Mouse (Mus musculus) layer of hippocampus, adult 8-10 months (tissue): ENCODE measurements around the gene Ss18l1. TPM values are rescaled to one million over a fixed set of nuclear protein-coding genes. Genes with fewer than 3 reads are reported as not detected.

Experiments
- DNase-seq, 2 experiments: peaks; one replicate each; pipeline ENCODE4 v3.0.0; 2022; ENCODE audit warnings: low spot score in 2 of 2
- total RNA-seq, 4 experiments: library from RNA; stranded (reverse); gene quantifications; 2 replicates each; pipeline ENCODE4 v1.2.4; 2022

Ss18l1 gene
- total RNA-seq, 4 experiments from 2014 or later: 41.2 to 46.5 (median 43.2) TPM

DNA sequence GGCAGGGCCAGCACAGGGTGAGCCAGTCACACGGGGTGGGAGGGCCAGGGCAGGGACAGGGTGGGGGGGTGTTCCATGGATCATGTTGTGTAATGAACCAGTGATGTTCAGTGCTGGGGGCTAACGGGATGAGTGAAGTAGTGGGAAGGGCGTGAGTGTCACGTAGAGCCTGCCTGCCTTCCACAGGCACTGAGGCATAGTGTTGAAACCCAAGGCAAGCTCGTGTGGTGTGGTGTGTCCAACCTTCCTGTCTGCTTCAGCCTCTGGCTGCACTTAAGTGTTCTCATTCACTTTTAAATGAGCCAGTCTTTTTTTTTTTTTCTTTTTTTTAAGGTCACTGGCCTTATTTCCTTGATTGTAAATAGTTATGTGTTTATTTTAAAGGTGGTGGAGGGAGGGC, 7.6 kb upstream of the Ss18l1 start:
- DNase-seq: no peak

DNA sequence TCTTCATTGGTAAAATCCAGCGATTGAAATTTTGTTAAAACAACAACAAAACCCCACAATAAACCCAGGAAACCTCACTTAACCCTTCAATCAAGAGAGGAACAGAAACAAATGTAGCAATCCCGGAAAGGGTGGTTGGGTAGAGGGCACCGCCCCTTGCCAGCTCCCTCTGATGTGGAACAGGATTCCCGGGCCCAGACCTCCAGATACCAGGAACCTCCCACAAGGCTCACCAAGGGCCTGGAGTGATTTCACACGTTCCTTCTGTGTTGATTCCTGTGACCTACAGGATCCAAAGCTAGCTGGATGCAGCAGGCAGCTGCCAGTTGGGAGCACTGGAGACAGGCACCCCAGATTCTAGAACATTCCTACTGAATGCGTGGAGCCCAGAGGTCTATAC, 1.9 kb upstream of the Ss18l1 start:
- no peak for DNase-seq

DNA sequence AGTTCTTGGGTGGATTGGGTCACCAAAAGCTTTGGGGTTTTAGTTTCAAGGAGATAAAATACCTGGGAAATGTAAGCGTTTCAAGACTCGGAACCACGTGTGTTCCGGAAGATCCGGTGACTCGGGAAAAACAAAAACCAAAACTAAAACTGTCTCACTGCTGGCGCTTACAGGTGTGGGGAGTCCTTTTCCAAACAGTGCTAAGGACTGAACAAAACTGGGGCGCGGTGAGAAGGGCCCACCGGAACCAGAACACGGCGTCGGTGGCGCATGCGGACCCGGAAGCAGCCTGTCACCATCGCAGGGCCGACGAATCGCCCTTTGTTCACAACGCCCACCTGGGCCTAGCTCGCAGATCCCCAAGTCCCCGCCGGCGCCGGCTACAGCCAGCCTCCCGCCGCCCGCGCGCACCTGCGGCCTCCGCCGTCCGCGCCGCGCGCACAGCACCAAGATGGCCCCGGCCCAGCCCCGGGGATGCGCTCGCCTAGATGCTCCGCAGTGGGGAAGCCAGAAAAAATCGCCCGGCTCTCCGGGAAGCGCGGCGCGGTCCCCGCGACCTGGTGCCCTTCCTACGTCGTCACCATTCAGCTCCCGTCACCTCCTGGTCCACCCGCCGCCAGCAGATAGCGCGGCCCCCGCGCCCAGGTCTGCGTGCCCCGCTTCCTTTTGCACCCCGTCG, 593 bp upstream of the Ss18l1 start:
- DNase-seq: no peak

GRCm38 (mm10) chr2:180042858-180043515, 678 bp downstream of the Ss18l1 start:
- peak; percentile 46 to 55 for DNase-seq

DNA sequence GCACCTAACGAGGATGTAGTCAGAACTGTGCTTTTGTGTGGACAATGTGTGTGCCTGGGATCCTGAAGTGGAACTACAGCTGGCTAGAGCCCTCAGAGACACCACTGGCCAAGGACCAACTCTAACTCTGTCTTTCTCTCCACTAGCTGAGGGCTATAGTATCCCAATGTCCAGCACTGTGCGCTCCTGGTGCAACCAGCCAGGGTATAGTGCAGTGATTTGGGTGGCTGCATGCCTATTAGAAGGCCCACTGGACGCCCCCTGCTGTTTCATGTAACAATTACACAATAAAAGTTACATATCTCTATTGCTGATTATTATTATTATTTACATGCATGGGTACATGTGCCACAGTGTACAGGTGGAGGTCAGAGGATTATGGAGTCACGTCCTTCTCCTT, 3.0 kb downstream of the Ss18l1 start:
- DNase-seq: no peak

GRCm38 (mm10) chr2:180047580-180047979, 5.3 kb downstream of the Ss18l1 start:
- no peak for DNase-seq

DNA sequence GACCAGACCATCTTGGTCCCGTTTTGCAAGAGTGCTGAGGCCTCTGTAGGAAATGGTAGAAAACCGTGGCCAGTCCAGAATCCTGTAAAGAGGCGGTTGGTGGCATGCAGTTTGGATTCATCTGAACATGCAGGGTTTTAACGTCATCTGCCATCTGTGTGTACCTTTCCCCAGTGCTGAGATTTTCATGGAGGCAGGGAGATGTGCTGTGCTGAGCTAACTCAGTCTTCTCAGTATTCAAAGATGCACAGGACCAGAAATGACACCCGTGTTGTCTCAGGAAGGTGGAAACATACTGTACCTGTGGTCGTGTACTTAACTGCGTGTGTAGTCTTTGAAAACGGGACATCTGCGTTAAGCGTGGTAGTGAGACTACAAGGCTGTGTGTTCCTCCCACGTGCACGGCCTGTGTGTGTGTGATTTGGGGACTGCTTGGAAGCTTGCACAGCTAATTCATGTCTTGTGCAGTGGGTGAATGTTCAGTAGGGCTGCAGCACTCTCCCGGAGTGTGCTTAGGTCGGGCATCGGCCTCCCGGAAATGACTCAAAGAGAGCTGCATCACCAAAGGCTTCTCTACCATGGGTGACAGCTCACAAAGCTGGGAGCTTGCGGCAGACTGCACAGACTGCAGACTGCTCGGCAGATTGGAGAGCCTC, 5.8 kb downstream of the Ss18l1 start:
- peak; percentile 65 to 67 for DNase-seq

GRCm38 (mm10) chr2:180050986-180051385, 8.7 kb downstream of the Ss18l1 start:
- DNase-seq: peak; percentile 58 to 77

GRCm38 (mm10) chr2:180051986-180052733, 9.9 kb downstream of the Ss18l1 start:
- no peak for DNase-seq

DNA sequence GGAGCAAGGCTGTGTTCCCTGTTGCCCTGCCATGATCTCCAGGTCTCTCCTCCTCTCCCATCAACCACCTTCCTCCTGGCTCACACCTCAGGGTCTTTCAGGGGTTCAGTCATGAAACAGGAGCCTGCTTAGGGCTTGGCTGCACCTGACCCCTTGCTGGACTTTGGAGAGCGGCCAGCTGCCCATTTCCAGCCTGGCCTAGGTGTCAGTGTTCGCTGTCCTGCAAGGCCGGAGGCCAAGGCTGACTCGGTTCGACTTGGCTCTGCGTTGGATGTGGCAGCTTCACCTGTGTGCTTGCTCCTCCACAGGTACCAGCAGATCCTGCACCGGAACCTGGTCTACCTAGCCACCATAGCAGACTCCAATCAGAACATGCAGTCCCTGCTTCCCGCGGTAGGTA, 10.7 kb downstream of the Ss18l1 start:
- no peak for DNase-seq

GRCm38 (mm10) chr2:180063338-180064131, 21.2 kb downstream of the Ss18l1 start:
- DNase-seq: no peak

GRCm38 (mm10) chr2:180069770-180070480, 27.6 kb downstream of the Ss18l1 start:
- no peak for DNase-seq

GRCm38 (mm10) chr2:180070481-180071453, 28.5 kb downstream of the Ss18l1 start, which contains the start of gene Mtg2:
TSS of gene Mtg2 (plus strand) at chr2:180070588.
- DNase-seq: peak; percentile 93 to 96

DNA sequence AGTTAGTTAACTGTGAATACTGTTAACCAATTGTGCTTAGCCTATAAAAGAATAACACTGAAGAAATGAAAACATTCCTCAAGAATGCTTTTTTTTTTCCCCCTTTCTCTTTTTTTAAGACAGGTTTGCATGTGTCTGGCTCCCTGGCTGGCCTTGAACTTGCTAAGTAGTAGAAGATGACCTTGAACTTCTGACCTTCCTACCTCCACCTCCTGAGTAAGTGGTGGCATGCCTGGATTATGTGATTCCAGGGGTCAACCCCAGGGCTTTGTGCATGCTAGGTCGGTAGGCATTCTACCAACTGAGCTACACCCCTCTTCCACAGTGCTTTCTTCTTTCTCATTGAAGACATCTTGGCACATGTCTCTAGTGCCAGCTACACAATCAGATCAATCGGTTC, 29.4 kb downstream of the Ss18l1 start:
- no peak for DNase-seq

DNA sequence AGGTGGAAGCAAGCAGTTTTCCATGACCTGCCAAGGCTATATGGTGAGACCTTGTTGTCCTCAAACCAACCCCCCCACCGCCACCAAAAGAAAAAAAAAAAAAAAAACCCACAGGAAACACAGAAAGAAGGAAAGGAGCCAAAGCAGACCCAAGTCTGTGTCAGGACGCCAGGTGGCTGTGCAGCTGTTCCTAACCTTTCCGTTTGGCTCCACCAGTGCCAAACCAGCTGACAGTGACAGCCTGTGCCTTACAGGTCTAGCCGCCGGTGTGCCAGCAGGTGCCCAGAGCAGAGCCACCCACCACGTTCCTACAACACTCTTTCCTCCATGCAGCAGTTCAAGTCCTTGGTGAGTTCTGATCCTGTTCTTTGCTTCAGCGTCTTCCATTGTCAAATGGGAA, 30.6 kb downstream of the Ss18l1 start:
- no peak for DNase-seq

- DNase-seq: no peak
These were observed 35.3 kb downstream of the Ss18l1 start for GRCm38 (mm10) chr2:180077622-180078021.

- no peak for DNase-seq
These were observed 38.4 kb downstream of the Ss18l1 start for GRCm38 (mm10) chr2:180080680-180081079.

GRCm38 (mm10) chr2:180083063-180083462, 40.8 kb downstream of the Ss18l1 start:
- DNase-seq: no peak

DNA sequence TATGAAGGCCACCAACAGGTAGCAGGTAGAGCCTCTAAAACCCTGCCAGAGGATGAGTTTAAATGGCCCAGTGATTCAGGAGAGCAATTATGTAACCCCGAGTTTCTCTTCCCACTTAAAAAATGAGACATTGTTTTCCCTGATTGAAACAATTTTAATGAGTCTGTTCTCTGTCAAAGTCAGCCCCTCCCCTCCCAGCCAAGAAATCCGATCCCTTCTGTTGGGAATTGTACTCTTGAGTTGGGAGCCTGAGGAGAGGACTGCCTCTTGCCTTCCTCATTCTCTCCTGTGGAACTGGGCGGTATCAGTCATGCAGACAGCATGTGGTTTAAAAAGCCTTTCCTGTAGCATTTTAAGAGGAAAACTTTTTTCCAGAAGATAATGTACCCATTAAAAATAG, 42.3 kb downstream of the Ss18l1 start:
- DNase-seq: no peak
